Mouse (Mus musculus): ENCODE results near the gene Thra.

GRCm38 (mm10) chr11:98776843-98777590, 36.6 kb downstream of the Thra start:
- TF ChIP-seq CTCF (IDR thresholded peaks at IDR 0.05; ENCODE audit: extremely low read depth, insufficient read depth, low read length) (no peak), POLR2A (IDR thresholded peaks at IDR 0.05; ENCODE audit: extremely low read depth, insufficient read depth, low read length) (peak; percentile 47; the same call in 1 of the 2 replicates)

Measured in cortical plate, adult 2 months (tissue).